Mouse (Mus musculus) MEL (cell line): Measurements from ENCODE around the gene Tmed3. TPM values are rescaled to one million over a fixed set of nuclear protein-coding genes. Genes with fewer than 3 reads are reported as not detected.

Experiments
- DNase-seq: peaks from one replicate; pipeline ENCODE4 v3.0.0; 2011; ENCODE audit warnings: low read depth, low spot score
- H3K27ac ChIP-seq: 2 replicates; pipeline ENCODE4 v1.5.1; 2012; ENCODE audit warnings: low read depth, mild to moderate bottlenecking, control low read depth, low read length, moderate library complexity; ENCODE audit not compliant: control insufficient read depth
- H3K27me3 ChIP-seq, 2 experiments: fragments of 150-350 bp in 1 of 2; sonication (generic) in 1 of 2; 2 replicates each; pipeline ENCODE4 v1.6.1; 2012; ENCODE audit warnings: low read length in 2 of 2, mild to moderate bottlenecking in 2 of 2, improper control_type of control experiment in 1 of 2, moderate library complexity in 1 of 2; ENCODE audit not compliant: insufficient read depth in 2 of 2, control insufficient read depth in 1 of 2
- H3K36me3 ChIP-seq, 2 experiments: 2 replicates each; pipeline ENCODE4 v1.6.1; 2012 to 2014; ENCODE audit warnings: low read length in 2 of 2, improper control_type of control experiment in 1 of 2, inconsistent platforms in 1 of 2, mild to moderate bottlenecking in 1 of 2; ENCODE audit not compliant: insufficient read depth in 2 of 2, control insufficient read depth in 1 of 2
- H3K4me1 ChIP-seq, 2 experiments: fragments of 150-350 bp in 1 of 2; sonication (generic) in 1 of 2; 2 replicates each; pipeline ENCODE4 v1.6.1; 2012; ENCODE audit warnings: low read length in 2 of 2, improper control_type of control experiment in 1 of 2, mild to moderate bottlenecking in 1 of 2; ENCODE audit not compliant: insufficient read depth in 2 of 2, control insufficient read depth in 1 of 2
- H3K4me3 ChIP-seq, 2 experiments: fragments of 150-350 bp in 1 of 2; sonication (generic) in 1 of 2; 2 replicates each; pipeline ENCODE4 v1.5.1; 2012; ENCODE audit warnings: low read depth in 2 of 2, low read length in 2 of 2, mild to moderate bottlenecking in 2 of 2, moderate library complexity in 2 of 2, control low read depth in 1 of 2, improper control_type of control experiment in 1 of 2; ENCODE audit not compliant: control insufficient read depth in 1 of 2, insufficient read depth in 1 of 2
- H3K79me2 ChIP-seq: 2 replicates; pipeline ENCODE4 v1.6.1; 2012; ENCODE audit warnings: mild to moderate bottlenecking, low read length, moderate library complexity; ENCODE audit not compliant: control insufficient read depth, poor library complexity, insufficient read depth
- H3K9ac ChIP-seq: 2 replicates; pipeline ENCODE4 v1.6.1; 2012; ENCODE audit warnings: low read depth, mild to moderate bottlenecking, control low read depth, low read length, moderate library complexity; ENCODE audit not compliant: control insufficient read depth, poor library complexity, severe bottlenecking
- H3K9me3 ChIP-seq: fragments of 150-350 bp; sonication (generic); replicated peaks from 2 replicates; pipeline ENCODE4 v1.6.1; 2012; ENCODE audit warnings: mild to moderate bottlenecking, low read length, improper control_type of control experiment, moderate library complexity; ENCODE audit not compliant: insufficient read depth
- BHLHE40 ChIP-seq: IDR thresholded peaks from 2 replicates; pipeline ENCODE4 v1.6.1; 2012; ENCODE audit warnings: low read depth, mild to moderate bottlenecking, inconsistent platforms, low read length, improper control_type of control experiment, borderline replicate concordance
- CHD1 ChIP-seq: IDR thresholded peaks from 2 replicates; pipeline ENCODE4 v1.6.1; 2012; ENCODE audit warnings: low read depth, mild to moderate bottlenecking, inconsistent platforms, low read length, improper control_type of control experiment
- E2F4 ChIP-seq: IDR thresholded peaks from 2 replicates; pipeline ENCODE4 v1.6.1; 2011; ENCODE audit warnings: low read depth, low read length, improper control_type of control experiment, borderline replicate concordance
- EP300 ChIP-seq, 2 experiments: IDR thresholded peaks; 2 replicates each; pipeline ENCODE4 v1.6.1; 2011; ENCODE audit warnings: improper control_type of control experiment in 2 of 2, low read length in 2 of 2, low read depth in 1 of 2, mild to moderate bottlenecking in 1 of 2
- ETS1 ChIP-seq: IDR thresholded peaks from 2 replicates; pipeline ENCODE4 v1.6.1; 2012; ENCODE audit warnings: low read depth, mild to moderate bottlenecking, inconsistent platforms, low read length, improper control_type of control experiment, moderate library complexity
- GABPA ChIP-seq: IDR thresholded peaks from 2 replicates; pipeline ENCODE4 v1.6.1; 2012; ENCODE audit warnings: low read depth, mild to moderate bottlenecking, inconsistent platforms, low read length, improper control_type of control experiment, moderate library complexity
- GATA1 ChIP-seq: IDR thresholded peaks from 2 replicates; pipeline ENCODE4 v1.6.1; 2011; ENCODE audit warnings: low read depth, low read length, improper control_type of control experiment
- HCFC1 ChIP-seq: IDR thresholded peaks from 2 replicates; pipeline ENCODE4 v1.6.1; 2012; ENCODE audit warnings: low read depth, mild to moderate bottlenecking, inconsistent platforms, low read length, improper control_type of control experiment, moderate library complexity
- MAX ChIP-seq: IDR thresholded peaks from 2 replicates; pipeline ENCODE4 v1.6.1; 2011; ENCODE audit warnings: low read length, improper control_type of control experiment
- MEF2A ChIP-seq: IDR thresholded peaks from 2 replicates; pipeline ENCODE4 v1.6.1; 2014; ENCODE audit warnings: low read depth, mild to moderate bottlenecking, inconsistent platforms, low read length, improper control_type of control experiment; ENCODE audit not compliant: poor library complexity, insufficient replicate concordance, severe bottlenecking; ENCODE audit errors: extremely low read depth
- MXI1 ChIP-seq: IDR thresholded peaks from 2 replicates; pipeline ENCODE4 v1.6.1; 2011; ENCODE audit warnings: mild to moderate bottlenecking, low read depth, low read length, improper control_type of control experiment
- MYB ChIP-seq: IDR thresholded peaks from 2 replicates; pipeline ENCODE4 v1.6.1; 2011; ENCODE audit warnings: mild to moderate bottlenecking, low read depth, low read length, improper control_type of control experiment
- NRF1 ChIP-seq: IDR thresholded peaks from 2 replicates; pipeline ENCODE4 v1.6.1; 2014; ENCODE audit warnings: low read depth, mild to moderate bottlenecking, inconsistent platforms, low read length, improper control_type of control experiment, moderate library complexity; ENCODE audit not compliant: poor library complexity, insufficient read depth, severe bottlenecking
- POLR2A ChIP-seq, 2 experiments: IDR thresholded peaks; 2 replicates each; pipeline ENCODE4 v1.6.1; 2011 to 2012; ENCODE audit warnings: low read length in 2 of 2, mild to moderate bottlenecking in 2 of 2, control low read depth in 1 of 2, improper control_type of control experiment in 1 of 2, low read depth in 1 of 2, moderate library complexity in 1 of 2; ENCODE audit not compliant: control insufficient read depth in 1 of 2, insufficient read depth in 1 of 2, poor library complexity in 1 of 2
- POLR2AphosphoS5 ChIP-seq: IDR thresholded peaks from 2 replicates; pipeline ENCODE4 v1.6.1; 2012; ENCODE audit warnings: low read depth, borderline replicate concordance, mild to moderate bottlenecking, inconsistent platforms, low read length, moderate library complexity, mixed read lengths
- SIN3A ChIP-seq: IDR thresholded peaks from 2 replicates; pipeline ENCODE4 v1.6.1; 2012; ENCODE audit warnings: low read length, improper control_type of control experiment, inconsistent platforms
- TBP ChIP-seq: IDR thresholded peaks from 2 replicates; pipeline ENCODE4 v1.8.0; 2011; ENCODE audit warnings: low read depth, low read length, improper control_type of control experiment
- UBTF ChIP-seq: IDR thresholded peaks from 2 replicates; pipeline ENCODE4 v1.6.1; 2012; ENCODE audit warnings: low read depth, mild to moderate bottlenecking, inconsistent platforms, low read length, improper control_type of control experiment, moderate library complexity, borderline replicate concordance; ENCODE audit not compliant: insufficient read depth
- USF1 ChIP-seq: IDR thresholded peaks from 2 replicates; pipeline ENCODE4 v1.6.1; 2014; ENCODE audit warnings: low read depth, mild to moderate bottlenecking, inconsistent platforms, low read length, improper control_type of control experiment, moderate library complexity
- USF2 ChIP-seq, 2 experiments: IDR thresholded peaks; 2 replicates each; pipeline ENCODE4 v1.6.1; 2011 to 2012; ENCODE audit warnings: improper control_type of control experiment in 2 of 2, low read length in 2 of 2, borderline replicate concordance in 1 of 2, inconsistent platforms in 1 of 2, low read depth in 1 of 2, mild to moderate bottlenecking in 1 of 2; ENCODE audit not compliant: insufficient read depth in 1 of 2
- ZC3H11A ChIP-seq: IDR thresholded peaks from 2 replicates; pipeline ENCODE4 v1.6.1; 2012; ENCODE audit warnings: low read depth, mild to moderate bottlenecking, inconsistent platforms, low read length, improper control_type of control experiment
- ZKSCAN1 ChIP-seq: IDR thresholded peaks from 2 replicates; pipeline ENCODE4 v1.6.1; 2012; ENCODE audit warnings: low read depth, mild to moderate bottlenecking, inconsistent platforms, low read length, improper control_type of control experiment, moderate library complexity
- ZMIZ1 ChIP-seq: IDR thresholded peaks from 2 replicates; pipeline ENCODE4 v1.6.1; 2012; ENCODE audit warnings: low read depth, mild to moderate bottlenecking, inconsistent platforms, low read length, improper control_type of control experiment, moderate library complexity
- ZNF384 ChIP-seq: IDR thresholded peaks from 2 replicates; pipeline ENCODE4 v1.6.1; 2012; ENCODE audit warnings: low read depth, mild to moderate bottlenecking, inconsistent platforms, low read length, improper control_type of control experiment
- polyA plus RNA-seq, 2 experiments: library from polyadenylated mRNA; stranded (reverse) in 1 of 2; unstranded in 1 of 2; fragments of >175 nt in 1 of 2; fragments of >200 nt in 1 of 2; gene quantifications; 2 replicates each; pipeline versions ENCODE4 v1.2.1 to v1.2.4; 2012; ENCODE audit warnings: low replicate concordance in 2 of 2, low read depth in 1 of 2; ENCODE audit not compliant: insufficient read length in 2 of 2, insufficient read depth in 1 of 2, missing spikeins in 1 of 2
- total RNA-seq: library from RNA; depleted of rRNA; stranded (reverse); fragments of 300-350 nt; gene quantifications from 2 replicates; pipeline ENCODE4 v1.2.3, GENCODE M21; 2012

Tmed3 gene
- total and polyA plus RNA-seq, 3 experiments = 76.7 to 102 TPM; not detected in 1

- H3K4me1 ChIP-seq = no peaks in the 10 kb centered on the region
- H3K79me2 ChIP-seq = no peaks in the 10 kb centered on the region
- TF ChIP-seq POLR2A (IDR thresholded peaks at IDR 0.05; ENCODE audit: control insufficient read depth in 1 of 2, insufficient read depth in 1 of 2, low read depth in 1 of 2, low read length in 2 of 2, poor library complexity in 1 of 2) (no peak), E2F4 (no peak), ETS1 (no peak), NRF1 (no peak), EP300 (IDR thresholded peaks at IDR 0.05; ENCODE audit: low read depth in 1 of 2, low read length in 2 of 2) (no peak), ZKSCAN1 (no peak), MYB (no peak), GATA1 (no peak), ZNF384 (no peak), USF2 (IDR thresholded peaks at IDR 0.05; ENCODE audit: borderline replicate concordance in 1 of 2, insufficient read depth in 1 of 2, low read depth in 1 of 2, low read length in 2 of 2) (no peak), ZMIZ1 (no peak), BHLHE40 (no peak), UBTF (no peak), CHD1 (no peak), GABPA (no peak), ZC3H11A (no peak), SIN3A (no peak), MAX (no peak), HCFC1 (no peak)
- no peak overlapping the region for H3K27ac ChIP-seq
- H3K9me3 ChIP-seq = no peaks in the 10 kb centered on the region
- no peaks in the 10 kb centered on the region; a peak in 1 of 4 replicates for H3K36me3 ChIP-seq
- H3K27me3 ChIP-seq = no peaks in the 10 kb centered on the region
- no peak overlapping the region for H3K4me3 ChIP-seq
- H3K9ac ChIP-seq = no peak overlapping the region
- DNase-seq = no peak
These were observed 11.2 kb downstream of the Tmed3 start for GRCm38 (mm10) chr9:89693670-89694069.

DNA sequence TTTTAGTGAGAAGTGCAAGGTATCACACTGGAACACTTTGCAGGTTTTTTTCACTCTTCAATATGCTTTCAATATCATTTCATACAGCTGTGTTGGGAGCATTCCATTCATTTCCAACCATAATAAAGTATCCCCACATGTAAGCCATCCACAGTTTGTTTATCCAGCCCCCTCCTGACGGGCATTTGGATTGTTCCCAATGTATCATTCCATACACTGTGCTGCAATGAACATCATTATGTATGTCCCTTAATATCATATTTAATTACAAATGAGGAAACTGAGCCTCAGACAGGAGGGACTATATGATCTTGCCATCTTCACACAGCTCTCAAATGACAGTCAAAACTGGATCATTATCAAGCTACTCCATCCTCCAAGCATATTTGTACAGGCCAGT is 15.7 kb downstream of the Tmed3 start:
- Histone ChIP-seq H3K79me2 (no peaks in the 10 kb centered on the region), H3K4me1 (no peaks in the 10 kb centered on the region), H3K27ac (no peak overlapping the region), H3K9ac (no peak overlapping the region), H3K4me3 (no peak overlapping the region), H3K36me3 (no peaks in the 10 kb centered on the region), H3K27me3 (no peaks in the 10 kb centered on the region), H3K9me3 (no peaks in the 10 kb centered on the region)
- no peak for TF ChIP-seq MEF2A
- TF ChIP-seq BHLHE40 = no peak
- TF ChIP-seq ZNF384 = no peak
- no peak for TF ChIP-seq POLR2AphosphoS5
- no peak for TF ChIP-seq MXI1
- no peak for TF ChIP-seq TBP
- TF ChIP-seq GATA1 = no peak
- TF ChIP-seq USF1 = no peak
- TF ChIP-seq UBTF = no peak
- no peak for TF ChIP-seq SIN3A
- TF ChIP-seq POLR2A (IDR thresholded peaks at IDR 0.05; ENCODE audit: control insufficient read depth in 1 of 2, insufficient read depth in 1 of 2, low read depth in 1 of 2, low read length in 2 of 2, poor library complexity in 1 of 2) = no peak
- no peak for DNase-seq
